Mouse (Mus musculus) T-helper 2 cell (primary cell): ENCODE results near the gene Tusc2.

ENCODE experiments used
- in situ Hi-C: fragments of 300-600 bp; cut with MboI, MseI; formaldehyde crosslinking; loops from one replicate; pipeline ENCODE4 v1.15.1; 2025; ENCODE audit warnings: high pct_unique_total_duplicates

Tusc2 gene

DNA sequence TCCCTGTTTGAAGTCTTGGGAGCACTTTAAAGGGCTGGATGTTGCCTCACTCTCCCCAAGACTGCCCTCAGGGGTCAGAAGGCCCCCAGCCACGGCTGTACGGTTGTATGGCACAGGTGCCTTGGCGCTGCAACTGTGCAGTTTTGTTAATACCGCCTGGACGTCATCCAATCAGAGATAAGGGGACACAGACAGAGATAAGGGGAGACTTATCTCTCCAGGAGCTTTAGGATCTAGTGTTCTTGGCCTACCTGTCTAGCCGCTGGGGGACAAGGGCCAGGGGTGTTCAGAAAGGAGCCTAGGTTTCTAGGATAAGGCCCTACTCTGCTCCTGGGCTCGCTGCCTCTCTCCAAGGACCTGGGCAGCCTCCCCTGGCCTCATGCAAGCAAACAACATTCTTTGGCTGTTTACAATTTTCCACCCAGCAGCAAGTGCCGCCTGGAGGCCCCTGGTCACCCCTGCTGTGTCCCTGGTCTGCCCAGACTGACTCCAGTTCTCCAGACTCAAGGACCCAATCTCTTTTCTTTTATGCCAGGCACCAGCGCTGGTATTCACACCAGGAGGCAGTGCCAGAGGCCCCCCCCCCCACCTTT, 44.7 kb downstream of the Tusc2 start:
- in situ Hi-C loops = loop anchor here (5.0 kb wide), 2 partner anchors 35 to 70 kb away; partner anchors contain the start of gene Gnat1

GRCm38 (mm10) chr9:107608741-107609432, 45.8 kb downstream of the Tusc2 start, which contains the start of gene Sema3b:
Gene Sema3b (minus strand): TSS chr9:107609229.
- in situ Hi-C loops = loop anchor here (5.0 kb wide), 2 partner anchors 33 to 68 kb away; partner anchors contain the start of gene Gnat1

DNA sequence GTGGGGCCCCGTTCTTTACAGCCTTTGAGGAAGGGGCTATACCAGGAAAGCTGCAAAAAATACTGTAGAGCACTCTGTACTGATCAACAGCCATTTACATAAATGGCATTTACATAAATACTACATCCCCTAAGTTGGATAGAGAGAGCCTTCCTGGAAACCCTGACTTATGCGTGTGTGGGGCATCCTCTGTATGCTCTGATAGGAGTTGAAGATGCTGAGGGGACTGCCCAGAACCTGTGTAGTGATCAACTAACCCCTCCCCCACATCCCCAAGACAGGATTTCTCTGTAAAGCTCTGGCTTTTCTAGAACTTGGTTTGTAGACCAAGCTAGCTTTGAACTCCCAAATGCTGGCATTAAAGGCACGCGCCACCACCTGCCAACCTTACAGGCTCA, 46.4 kb downstream of the Tusc2 start:
- in situ Hi-C loops = loop anchor here (5.0 kb wide), 2 partner anchors 33 to 68 kb away; partner anchors contain the start of gene Gnat1

- in situ Hi-C loops = no loop called here
Measured at GRCm38 (mm10) chr9:107611456-107612190, 48.6 kb downstream of the Tusc2 start.

DNA sequence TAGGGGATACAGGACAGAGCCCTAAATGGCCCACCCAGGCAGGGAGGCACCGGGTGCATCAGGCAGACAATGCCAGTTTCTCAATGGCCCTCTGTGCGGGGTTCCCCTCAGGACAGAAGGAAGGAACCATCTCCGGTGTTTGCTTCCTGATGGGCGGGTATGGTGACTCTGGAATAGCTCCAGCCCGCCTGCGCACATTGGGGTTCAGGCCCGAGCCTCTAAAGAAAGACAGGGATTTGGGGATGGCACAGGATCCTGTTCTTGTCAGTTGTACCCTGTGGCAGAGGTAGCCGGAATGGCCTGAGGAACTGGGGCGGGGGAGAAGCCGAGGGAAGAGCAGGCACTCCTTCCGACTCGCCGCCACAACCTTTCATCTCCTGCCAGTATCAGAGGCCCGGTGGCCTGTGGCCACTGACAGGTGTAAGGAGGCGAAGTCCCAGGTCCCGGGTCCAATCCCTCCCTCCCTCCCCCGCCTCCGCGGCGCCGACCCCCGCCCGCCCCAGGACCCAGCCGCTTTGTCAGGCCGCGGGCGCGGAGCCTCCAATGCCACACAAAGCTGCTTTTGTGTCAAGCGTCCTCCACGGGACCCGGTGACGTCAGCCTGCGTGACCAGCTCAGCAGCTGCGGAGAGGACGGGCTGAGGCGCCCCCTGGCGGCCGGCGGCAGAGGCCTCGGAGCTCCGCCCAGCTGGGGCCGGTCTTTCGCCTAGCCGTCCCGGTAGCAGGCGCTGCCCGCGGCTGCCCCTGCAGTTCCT, 49.3 kb downstream of the Tusc2 start:
- in situ Hi-C loops = no loop called here

DNA sequence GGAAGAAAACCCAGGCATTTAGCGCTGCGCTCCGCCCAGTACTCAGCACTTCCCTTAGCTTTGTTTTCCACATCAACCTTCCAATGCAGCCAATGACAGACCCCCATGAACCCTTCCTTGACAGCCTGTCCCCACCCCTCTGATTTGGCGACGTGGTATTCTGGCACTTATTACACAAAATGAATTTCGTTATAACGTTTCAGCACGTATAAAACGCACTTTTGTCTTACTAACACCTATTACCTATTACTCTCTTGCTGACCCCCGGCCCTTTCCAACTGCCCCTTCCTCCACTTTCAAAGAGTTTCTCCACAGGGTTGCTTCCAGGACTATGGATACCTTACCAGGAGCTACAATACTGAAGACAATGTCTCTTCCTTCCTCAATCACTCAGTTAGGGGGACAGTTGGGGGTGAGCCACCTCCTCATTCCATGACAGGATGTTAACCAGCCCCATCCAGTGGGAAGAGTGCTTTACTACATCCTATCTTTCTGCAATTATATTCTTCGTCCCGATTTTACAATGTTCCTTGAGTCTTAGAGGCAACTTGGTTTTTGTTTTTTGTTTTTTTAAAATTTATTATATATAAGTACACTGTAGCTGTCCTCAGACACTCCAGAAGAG, 50.0 kb downstream of the Tusc2 start:
- in situ Hi-C loops = no loop called here

DNA sequence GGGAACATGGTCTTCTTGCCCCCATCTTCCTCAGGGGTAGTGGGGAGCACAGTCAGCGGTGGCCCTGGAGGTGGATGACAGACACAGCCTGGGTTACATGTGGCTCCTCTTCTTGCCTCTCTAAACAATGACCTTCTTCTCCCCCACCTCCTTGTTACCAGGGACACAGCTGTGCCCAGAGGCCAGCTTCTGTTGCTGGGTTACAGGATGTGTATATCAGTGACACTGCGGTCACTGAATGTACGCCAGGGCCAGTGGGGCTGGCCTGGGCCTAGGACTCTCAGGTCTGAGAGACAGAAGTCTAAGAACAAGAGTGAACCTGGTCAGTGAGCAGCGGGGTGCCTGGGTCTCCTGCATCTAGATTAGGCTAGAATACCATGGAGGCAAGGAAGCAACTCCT, 52.0 kb downstream of the Tusc2 start:
- in situ Hi-C loops = no loop called here
